Mouse (Mus musculus): ENCODE results near the gene Rbck1.
A peak's percentile ranks its signal among the peaks of the same experiment; 100 is the strongest.

Gene Rbck1

GRCm38 (mm10) chr2:152332101-152332825 is at the start of gene Rbck1:
Gene Rbck1 (minus strand): TSS chr2:152332653.
- DNase-seq (ENCODE audit: low read depth, low spot score) = peak; percentile 94

GRCm38 (mm10) chr2:152376345-152376741 is 43.9 kb upstream of the Rbck1 start, which contains the start of gene Nrsn2:
Gene Nrsn2 (minus strand): TSS chr2:152376638.
- DNase-seq (ENCODE audit: low read depth, low spot score) = peak; percentile 45

- peak; percentile 96 for DNase-seq (ENCODE audit: low read depth, low spot score)
Measured at GRCm38 (mm10) chr2:152375652-152376344, 43.3 kb upstream of the Rbck1 start.

GRCm38 (mm10) chr2:152373547-152373946 is 41.1 kb upstream of the Rbck1 start:
- DNase-seq (ENCODE audit: low read depth, low spot score) = no peak

GRCm38 (mm10) chr2:152372661-152373060 is 40.2 kb upstream of the Rbck1 start:
- no peak for DNase-seq (ENCODE audit: low read depth, low spot score)

- no peak for DNase-seq (ENCODE audit: low read depth, low spot score)
Measured at GRCm38 (mm10) chr2:152372104-152372503, 39.7 kb upstream of the Rbck1 start.

- DNase-seq (ENCODE audit: low read depth, low spot score) = peak; percentile 91
Measured at GRCm38 (mm10) chr2:152368532-152369140, 36.2 kb upstream of the Rbck1 start.

GRCm38 (mm10) chr2:152367917-152368316 is 35.5 kb upstream of the Rbck1 start:
- peak; percentile 27 for DNase-seq (ENCODE audit: low read depth, low spot score)

- peak; percentile 94 for DNase-seq (ENCODE audit: low read depth, low spot score)
Measured at GRCm38 (mm10) chr2:152363245-152364147, 31.0 kb upstream of the Rbck1 start.

- no peak for DNase-seq (ENCODE audit: low read depth, low spot score)
Measured at GRCm38 (mm10) chr2:152361193-152361592, 28.7 kb upstream of the Rbck1 start.

GRCm38 (mm10) chr2:152360271-152360775 is 27.9 kb upstream of the Rbck1 start:
- no peak for DNase-seq (ENCODE audit: low read depth, low spot score)

GRCm38 (mm10) chr2:152359616-152360015 is 27.2 kb upstream of the Rbck1 start:
- no peak for DNase-seq (ENCODE audit: low read depth, low spot score)

GRCm38 (mm10) chr2:152358977-152359376 is 26.5 kb upstream of the Rbck1 start:
- peak; percentile 75 for DNase-seq (ENCODE audit: low read depth, low spot score)

GRCm38 (mm10) chr2:152357254-152357653 is 24.8 kb upstream of the Rbck1 start:
- no peak for DNase-seq (ENCODE audit: low read depth, low spot score)

- DNase-seq (ENCODE audit: low read depth, low spot score) = peak; percentile 96
Measured at GRCm38 (mm10) chr2:152349842-152350540, 17.5 kb upstream of the Rbck1 start.

GRCm38 (mm10) chr2:152349205-152349604 is 16.8 kb upstream of the Rbck1 start:
- DNase-seq (ENCODE audit: low read depth, low spot score) = peak; percentile 77

- no peak for DNase-seq (ENCODE audit: low read depth, low spot score)
Measured at GRCm38 (mm10) chr2:152347722-152348121, 15.3 kb upstream of the Rbck1 start.

GRCm38 (mm10) chr2:152346776-152347465 is 14.5 kb upstream of the Rbck1 start:
- DNase-seq (ENCODE audit: low read depth, low spot score) = no peak

GRCm38 (mm10) chr2:152345393-152345792 is 12.9 kb upstream of the Rbck1 start:
- peak; percentile 81 for DNase-seq (ENCODE audit: low read depth, low spot score)

- no peak for DNase-seq (ENCODE audit: low read depth, low spot score)
Measured at GRCm38 (mm10) chr2:152344909-152345308, 12.5 kb upstream of the Rbck1 start.
